Mouse (Mus musculus) left cerebral cortex, adult 8-10 months (tissue): Measurements from ENCODE around the gene Ifna4. TPM values are rescaled to one million over a fixed set of nuclear protein-coding genes. Genes with fewer than 3 reads are reported as not detected.
A peak's percentile ranks its signal among the peaks of the same experiment; 100 is the strongest.

ENCODE experiments used
- DNase-seq, 2 experiments: peaks; one replicate each; pipeline ENCODE4 v3.0.0; 2022; ENCODE audit warnings: low spot score in 2 of 2
- total RNA-seq, 4 experiments: library from RNA; stranded (reverse); gene quantifications; 2 replicates each; pipeline ENCODE4 v1.2.4; 2022

Gene Ifna4
- total RNA-seq, 4 experiments from 2014 or later, result not detected

DNA sequence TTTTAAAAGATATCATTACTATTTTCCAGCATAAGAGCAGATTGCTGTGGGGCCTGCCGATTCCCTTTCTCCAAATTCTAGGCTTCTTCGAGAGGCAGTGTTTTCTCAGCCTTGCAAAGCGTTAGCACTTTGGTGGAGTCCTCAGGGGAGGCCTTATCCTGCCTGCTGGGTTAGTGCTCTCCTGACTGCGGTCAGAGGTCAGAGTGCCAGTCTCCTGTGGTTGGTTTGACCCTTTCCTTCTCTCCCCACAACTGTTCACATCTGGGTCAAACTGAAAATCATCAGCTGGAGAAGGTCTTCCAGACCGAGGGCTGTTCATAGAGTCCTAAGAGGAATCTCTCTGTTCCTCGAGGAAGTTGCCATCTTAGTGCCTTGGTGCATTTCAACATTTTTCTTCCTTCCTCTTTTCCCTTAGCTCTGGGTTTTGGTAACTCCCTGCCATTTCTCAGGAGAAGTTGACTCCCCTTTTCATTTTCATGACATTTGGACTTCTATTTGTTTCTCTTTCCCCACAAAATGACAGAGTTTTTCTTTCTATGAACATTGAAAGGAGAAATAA is 23.4 kb downstream of the Ifna4 start:
- no peak for DNase-seq

DNA sequence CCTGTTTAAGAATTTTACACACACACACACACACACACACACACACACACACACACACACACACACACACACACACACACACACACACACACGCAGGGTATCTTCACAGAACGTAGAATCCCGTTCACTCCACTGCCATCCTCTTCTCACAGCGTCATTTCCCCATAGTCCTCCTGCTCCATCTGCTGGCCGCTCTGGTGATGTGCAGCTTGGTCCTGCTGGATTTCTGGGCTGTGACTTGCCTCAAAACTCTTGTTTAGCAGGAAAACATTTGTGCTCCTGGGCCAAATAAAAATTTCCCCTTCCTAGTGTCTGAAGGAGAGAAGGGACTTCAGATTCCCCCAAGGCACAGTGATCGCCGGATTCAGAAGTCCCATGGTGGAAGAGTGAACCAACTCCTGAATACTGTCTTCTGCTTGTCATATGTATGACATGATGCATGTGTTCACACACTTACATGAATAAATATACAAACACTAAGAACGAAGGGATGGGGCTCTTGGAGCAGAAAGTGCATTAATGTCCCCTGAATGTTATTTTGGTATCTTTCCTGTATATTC is 25.8 kb downstream of the Ifna4 start:
- peak in 1 of 2 experiments; percentile 63 for DNase-seq

DNA sequence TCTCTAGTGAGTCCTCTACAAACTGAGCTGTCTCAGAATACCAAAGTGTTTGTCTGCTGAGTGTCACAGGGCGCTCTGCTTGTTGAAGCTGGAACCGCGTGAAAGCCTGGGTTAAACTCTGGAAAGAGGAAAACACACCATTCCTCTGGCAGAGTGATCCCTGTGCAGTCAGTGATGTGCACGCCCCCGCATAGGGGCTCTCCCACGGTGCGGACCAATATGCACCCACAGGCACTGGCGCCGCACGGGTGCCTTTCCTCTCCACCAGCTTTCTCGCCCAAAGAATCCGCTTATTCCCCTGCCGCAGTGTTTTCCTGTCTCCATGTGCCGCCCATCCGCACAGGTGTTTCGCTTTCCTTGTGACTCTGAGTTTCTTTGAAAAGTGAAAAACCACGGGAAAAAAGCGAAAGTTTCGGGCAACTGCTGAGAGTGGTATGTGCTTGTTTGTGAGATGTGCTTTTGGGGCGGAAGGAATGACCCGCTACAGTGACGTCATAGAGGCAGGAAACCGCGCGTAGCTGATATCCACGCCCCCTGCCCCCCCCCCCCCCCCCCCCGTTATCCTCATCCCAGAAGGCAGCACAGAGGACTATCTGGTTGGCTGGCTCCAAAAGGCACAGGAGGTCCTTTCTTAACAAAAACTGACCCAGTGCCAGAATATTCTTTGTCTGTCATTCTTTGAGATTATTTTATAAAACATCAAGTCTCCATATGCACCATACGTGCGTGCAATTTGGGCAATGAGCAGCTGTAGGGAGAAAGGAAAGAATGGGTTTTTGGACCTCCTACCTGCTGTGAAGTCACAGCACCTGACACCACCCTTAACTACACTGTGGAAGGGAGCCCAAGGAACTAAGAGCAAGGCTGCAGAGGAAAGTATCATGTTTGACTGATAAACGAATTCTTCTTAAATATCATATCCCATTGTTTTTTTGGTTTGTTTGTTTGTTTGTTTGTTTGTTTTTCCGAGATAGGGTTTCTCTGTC is 26.6 kb downstream of the Ifna4 start:
- DNase-seq, result peak in 1 of 2 experiments; percentile 3

DNA sequence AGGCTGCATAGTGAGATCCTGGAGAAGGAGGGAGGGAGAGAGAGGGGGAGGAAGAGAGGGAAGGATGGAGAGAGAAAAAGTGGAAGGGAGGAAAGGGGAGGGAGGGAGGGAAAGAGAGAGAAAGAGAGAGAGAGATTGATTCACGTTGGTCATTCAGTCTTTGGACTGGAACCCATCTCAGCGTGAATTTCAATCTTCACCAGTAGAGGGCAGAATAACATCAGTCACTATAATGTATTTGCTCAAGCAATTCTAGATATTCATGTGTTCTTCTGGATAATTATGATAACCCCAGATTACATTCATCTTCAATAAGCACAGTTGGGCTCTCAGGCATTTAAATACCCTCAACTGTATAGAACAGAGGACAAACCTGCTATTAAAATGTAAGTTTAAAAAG is 31.0 kb downstream of the Ifna4 start:
- DNase-seq, result no peak

DNA sequence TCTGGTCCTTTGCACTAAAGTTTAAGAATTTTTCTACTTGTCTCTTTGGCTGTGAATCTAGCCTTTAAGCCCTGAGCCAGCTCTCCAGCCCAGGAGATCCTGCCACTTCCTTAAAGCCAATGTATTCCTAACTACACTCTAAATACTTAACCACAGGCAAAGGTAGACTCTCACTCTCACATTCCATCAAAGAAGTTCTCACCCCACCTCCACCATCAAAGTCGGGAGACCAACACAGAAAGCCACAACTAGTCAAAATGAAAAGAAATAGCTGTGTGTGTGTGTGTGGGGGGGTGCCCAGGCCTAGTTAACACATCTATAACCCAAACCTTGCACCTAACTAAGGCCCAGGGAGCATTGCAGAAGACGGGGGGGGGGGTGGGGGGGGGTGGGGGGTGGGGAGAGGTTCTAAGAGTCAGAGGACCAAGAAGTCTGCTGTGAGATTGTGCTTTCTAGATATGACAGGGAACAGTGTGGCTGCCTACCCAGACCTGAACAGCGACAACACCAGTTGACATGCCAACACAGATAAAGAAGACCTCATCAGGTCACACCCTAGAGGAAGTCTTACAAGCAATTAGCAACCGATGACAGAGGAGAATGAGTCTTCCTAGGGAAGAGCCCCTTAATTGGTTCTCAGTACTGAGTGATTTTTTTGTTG is 33.9 kb downstream of the Ifna4 start:
- no peak for DNase-seq

DNA sequence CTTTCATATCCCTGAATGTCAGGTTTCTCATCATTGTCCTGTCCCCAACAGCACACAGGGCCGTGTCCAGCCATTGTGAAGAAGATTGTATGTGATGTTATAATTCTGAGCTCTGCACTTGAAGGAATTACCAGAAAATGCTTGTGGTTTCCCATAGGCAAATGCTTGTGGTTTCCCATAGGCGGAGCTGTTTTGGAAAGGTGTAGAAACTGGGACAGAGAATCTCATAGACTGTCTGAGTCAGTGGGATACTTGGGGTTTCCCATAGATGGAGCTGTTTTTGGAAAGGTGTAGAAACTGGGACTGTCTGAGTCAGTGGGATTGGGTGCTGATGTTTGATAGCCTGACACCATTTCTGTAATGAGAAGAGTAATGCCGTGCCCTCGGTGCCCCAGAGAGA is 34.9 kb downstream of the Ifna4 start:
- no peak for DNase-seq

DNA sequence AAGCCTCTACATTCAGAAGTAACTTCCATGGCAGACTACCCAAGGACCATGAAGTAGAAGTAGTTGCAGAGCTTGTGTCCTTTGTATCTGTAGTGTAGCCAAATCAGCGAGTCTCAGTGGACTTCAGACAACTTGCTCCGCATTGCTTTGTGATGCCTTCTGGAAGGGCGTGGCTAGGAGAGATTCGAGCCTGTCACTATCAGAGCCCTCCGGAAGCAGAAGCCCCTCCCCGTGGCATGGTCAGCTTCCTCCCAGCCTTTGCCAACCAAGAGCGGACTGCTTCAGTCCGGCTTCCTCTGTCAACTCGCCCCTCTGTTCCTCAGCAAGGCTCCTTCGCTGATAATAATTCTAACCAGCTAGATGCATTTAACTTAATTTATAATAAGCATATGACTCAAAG is 36.6 kb downstream of the Ifna4 start:
- no peak for DNase-seq

DNA sequence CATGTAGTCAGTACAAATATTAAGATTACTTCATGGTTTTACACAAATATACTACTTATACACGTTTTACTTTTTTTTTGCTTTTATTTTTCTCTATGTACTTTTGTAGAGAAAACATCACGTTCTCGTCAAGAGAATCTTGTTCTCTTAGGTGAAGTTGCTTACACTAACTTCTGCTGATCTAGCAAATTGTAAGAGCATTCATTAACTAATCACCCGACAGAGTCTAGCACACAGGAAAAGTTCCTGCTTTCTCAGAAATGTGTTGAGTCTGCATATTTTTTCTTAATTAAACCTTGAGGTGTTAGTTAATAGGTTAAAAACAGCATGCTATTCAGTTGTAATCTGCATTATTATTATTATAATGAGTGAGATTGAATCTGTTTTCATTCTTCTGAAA is 37.1 kb downstream of the Ifna4 start:
- DNase-seq, result no peak

DNA sequence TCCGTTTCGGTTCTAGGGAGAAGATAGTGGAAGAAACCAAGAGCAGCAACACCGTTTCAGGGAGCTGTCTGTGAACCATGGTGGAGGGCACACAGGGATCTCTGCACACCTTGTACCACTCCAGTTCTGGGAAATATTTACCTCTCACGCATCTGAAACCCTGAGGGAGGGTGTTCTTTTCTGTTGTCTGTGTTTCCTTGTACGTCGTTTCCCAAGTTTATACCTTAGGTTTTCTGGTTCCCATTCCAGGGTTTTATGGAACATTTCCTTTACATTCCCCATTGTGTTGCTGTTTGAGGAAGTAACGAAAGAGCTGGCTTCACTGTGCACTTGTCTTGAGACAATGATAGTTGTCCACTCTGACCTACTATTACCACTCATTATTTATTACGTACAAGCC is 38.4 kb downstream of the Ifna4 start, which contains the start of gene Ifne:
Gene Ifne (minus strand): TSS at position 101 of the 400 bp plus-strand sequence.
- DNase-seq, result no peak

DNA sequence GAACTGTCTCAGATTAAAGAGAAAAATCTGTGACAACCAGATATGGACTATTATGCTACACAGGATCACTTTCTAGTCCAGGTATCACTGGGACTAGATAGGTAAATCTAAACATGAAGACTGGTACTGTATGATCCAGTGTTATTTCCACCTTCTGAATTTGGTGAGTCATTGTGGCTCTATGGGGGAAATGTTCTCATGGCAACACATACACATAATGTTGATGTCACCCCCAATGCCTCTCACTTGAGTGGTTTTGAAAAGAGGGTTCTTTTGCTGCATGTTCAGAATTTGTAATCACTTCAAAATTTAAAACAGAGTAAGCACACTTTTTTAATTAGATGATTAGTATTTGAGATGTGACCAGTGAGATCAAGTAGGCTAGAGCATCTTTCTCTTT is 46.6 kb downstream of the Ifna4 start:
- DNase-seq, result no peak

Other genes with a start within 250 kb of the Ifna4 start
- not detected for gene Ifna9, start 249.5 kb upstream of the Ifna4 start, total RNA-seq
- not detected for gene Ifna12, start 238.5 kb upstream of the Ifna4 start, total RNA-seq
- not detected for gene C87499, start 207.4 kb upstream of the Ifna4 start, total RNA-seq
- gene Ifna13, start 197.4 kb upstream of the Ifna4 start, total RNA-seq, result not detected
- gene Ifna16, start 164.9 kb upstream of the Ifna4 start, total RNA-seq, result not detected
- not detected for gene Ifna2, start 157.9 kb upstream of the Ifna4 start, total RNA-seq
- gene Ifnab, start 150.5 kb upstream of the Ifna4 start, total RNA-seq, result not detected
- gene Gm26566, start 120.1 kb upstream of the Ifna4 start, total RNA-seq, result 1 to 10 TPM in 2 of 4 experiments, under 1 TPM in 2; 0.61 to 1.8 (median 0.93) TPM
- 100 to 1,000 TPM in 1 of 4 experiments, 10 to 100 TPM in 3; 91.7 to 103 (median 95.7) TPM for gene Klhl9, start 119.4 kb upstream of the Ifna4 start, total RNA-seq
- not detected for gene Gm13271, start 87.0 kb upstream of the Ifna4 start, total RNA-seq
- gene Gm13283, start 81.7 kb upstream of the Ifna4 start, total RNA-seq, result not detected
- gene Gm13290, start 68.0 kb upstream of the Ifna4 start, total RNA-seq, result not detected
- not detected for gene Gm13289, start 64.9 kb upstream of the Ifna4 start, total RNA-seq
- not detected for gene Gm13272, start 62.0 kb upstream of the Ifna4 start, total RNA-seq
- not detected for gene Ifnz, start 59.7 kb upstream of the Ifna4 start, total RNA-seq
- gene Gm13276, start 56.2 kb upstream of the Ifna4 start, total RNA-seq, result not detected
- gene Gm13277, start 53.2 kb upstream of the Ifna4 start, total RNA-seq, result not detected
- not detected for gene Gm13278, start 50.3 kb upstream of the Ifna4 start, total RNA-seq
- gene Gm13275, start 47.4 kb upstream of the Ifna4 start, total RNA-seq, result not detected
- not detected for gene Gm13279, start 44.5 kb upstream of the Ifna4 start, total RNA-seq
- gene Gm13285, start 42.2 kb upstream of the Ifna4 start, total RNA-seq, result not detected
- not detected for gene Gm13287, start 38.6 kb upstream of the Ifna4 start, total RNA-seq
- gene Gm13288, start 36.3 kb upstream of the Ifna4 start, total RNA-seq, result not detected
- gene Ifna7, start 25.6 kb upstream of the Ifna4 start, total RNA-seq, result not detected
- gene Ifna11, start 21.9 kb upstream of the Ifna4 start, total RNA-seq, result not detected
- not detected for gene Ifna6, start 14.4 kb upstream of the Ifna4 start, total RNA-seq
- not detected for gene Ifna5, start 6.3 kb upstream of the Ifna4 start, total RNA-seq
- gene Ifna1, start 8.2 kb downstream of the Ifna4 start, total RNA-seq, result not detected
- not detected for gene Ifne, start 38.3 kb downstream of the Ifna4 start, total RNA-seq